Mouse (Mus musculus): ENCODE data around the gene Ap3s2.

DNA sequence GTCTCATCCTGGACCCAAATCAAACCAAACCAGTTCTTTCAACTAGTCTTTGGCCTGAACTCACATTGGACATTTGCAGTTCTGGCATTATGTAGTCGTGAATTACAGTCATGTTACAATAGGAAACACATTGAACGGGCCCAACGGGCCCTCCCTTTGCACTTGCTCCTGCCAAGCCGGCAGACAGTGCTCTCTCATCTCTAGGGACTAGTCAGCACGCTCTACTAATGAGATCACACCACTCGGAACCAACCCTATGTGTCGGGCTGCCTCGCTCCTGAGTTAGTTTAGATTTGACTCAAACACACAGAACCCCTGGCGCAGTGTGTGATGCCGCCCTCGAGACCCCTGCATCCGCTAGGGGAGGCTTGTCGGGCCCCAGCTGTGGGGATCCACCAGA is 52.6 kb downstream of the Ap3s2 start:
- TF ChIP-seq CTCF (IDR thresholded peaks at IDR 0.05; ENCODE audit: low read depth) (no peak), EP300 (IDR thresholded peaks at IDR 0.05; ENCODE audit: low read depth) (no peak)
